Mouse (Mus musculus): ENCODE measurements around the gene Tpx2. TPM values are rescaled to one million over a fixed set of nuclear protein-coding genes. Genes with fewer than 3 reads are reported as not detected.

Tpx2 gene
- polyA plus RNA-seq, 1 experiment from 2014 or later: 25.8 TPM

- ATAC-seq: no peak
- DNase-seq: no peak
- H3K9ac ChIP-seq (replicated peaks): no peak overlapping the region
- no peak overlapping the region for H3K4me2 ChIP-seq (ENCODE audit: low read depth, low read length)
- H3K9me3 ChIP-seq (ENCODE audit: low read length): no peaks in the 10 kb centered on the region
- H3K36me3 ChIP-seq (replicated peaks; ENCODE audit: insufficient read depth, low read length): peaks cover 34% of the 10 kb centered on the region
- no peak overlapping the region for H3K4me3 ChIP-seq (ENCODE audit: low read depth, low read length)
- H3K27ac ChIP-seq (ENCODE audit: low read depth): no peak overlapping the region
- 80% methylated on average over 3 of the region's 3 CpGs for WGBS (ENCODE audit: insufficient replicate concordance)
- TF ChIP-seq CTCF (IDR thresholded peaks at IDR 0.05; ENCODE audit: low read depth) (no peak), EP300 (IDR thresholded peaks at IDR 0.05; ENCODE audit: low read depth) (no peak)
- no peaks in the 10 kb centered on the region for H3K27me3 ChIP-seq (ENCODE audit: insufficient read depth, low read length)
- no peaks in the 10 kb centered on the region for H3K4me1 ChIP-seq (ENCODE audit: insufficient read depth)
Observed at GRCm38 (mm10) chr2:152896926-152897325, 49.2 kb downstream of the Tpx2 start.

GRCm38 (mm10) chr2:152899011-152899410 lies 51.2 kb downstream of the Tpx2 start:
- Histone ChIP-seq H3K27me3 (ENCODE audit: insufficient read depth, low read length) (no peaks in the 10 kb centered on the region), H3K4me3 (ENCODE audit: low read depth, low read length) (no peak overlapping the region), H3K36me3 (replicated peaks; ENCODE audit: insufficient read depth, low read length) (peaks cover 13% of the 10 kb centered on the region), H3K9ac (replicated peaks) (no peak overlapping the region), H3K27ac (ENCODE audit: low read depth) (no peak overlapping the region), H3K4me1 (ENCODE audit: insufficient read depth) (no peaks in the 10 kb centered on the region), H3K4me2 (ENCODE audit: low read depth, low read length) (no peak overlapping the region), H3K9me3 (ENCODE audit: low read length) (no peaks in the 10 kb centered on the region)
- TF ChIP-seq EP300 (IDR thresholded peaks at IDR 0.05; ENCODE audit: low read depth) (no peak), CTCF (IDR thresholded peaks at IDR 0.05; ENCODE audit: low read depth) (no peak)
- DNase-seq: no peak
- ATAC-seq: no peak
- WGBS (ENCODE audit: insufficient replicate concordance): 77% methylated on average over 6 of the region's 6 CpGs

- Histone ChIP-seq H3K9ac (replicated peaks) (no peak overlapping the region), H3K9me3 (ENCODE audit: low read length) (no peaks in the 10 kb centered on the region), H3K27me3 (ENCODE audit: insufficient read depth, low read length) (no peaks in the 10 kb centered on the region), H3K36me3 (replicated peaks; ENCODE audit: insufficient read depth, low read length) (no peaks in the 10 kb centered on the region), H3K27ac (ENCODE audit: low read depth) (no peak overlapping the region), H3K4me3 (ENCODE audit: low read depth, low read length) (no peak overlapping the region), H3K4me2 (ENCODE audit: low read depth, low read length) (no peak overlapping the region), H3K4me1 (ENCODE audit: insufficient read depth) (no peaks in the 10 kb centered on the region)
- TF ChIP-seq CTCF (IDR thresholded peaks at IDR 0.05; ENCODE audit: low read depth) (no peak), EP300 (IDR thresholded peaks at IDR 0.05; ENCODE audit: low read depth) (no peak)
- no peak for ATAC-seq
- 87% methylated on average over 15 of the region's 15 CpGs for WGBS (ENCODE audit: insufficient replicate concordance)
- no peak for DNase-seq
Observed at GRCm38 (mm10) chr2:152901296-152901695, 53.5 kb downstream of the Tpx2 start.

GRCm38 (mm10) chr2:152902658-152903057 lies 54.9 kb downstream of the Tpx2 start:
- H3K4me1 ChIP-seq (ENCODE audit: insufficient read depth): no peaks in the 10 kb centered on the region
- no peak overlapping the region for H3K4me3 ChIP-seq (ENCODE audit: low read depth, low read length)
- no peak overlapping the region for H3K27ac ChIP-seq (ENCODE audit: low read depth)
- no peak for TF ChIP-seq CTCF (IDR thresholded peaks at IDR 0.05; ENCODE audit: low read depth)
- TF ChIP-seq EP300 (IDR thresholded peaks at IDR 0.05; ENCODE audit: low read depth): no peak
- ATAC-seq (no peak), DNase-seq (no peak)
- H3K27me3 ChIP-seq (ENCODE audit: insufficient read depth, low read length): no peaks in the 10 kb centered on the region
- no peak overlapping the region for H3K9ac ChIP-seq (replicated peaks)
- no peaks in the 10 kb centered on the region for H3K36me3 ChIP-seq (replicated peaks; ENCODE audit: insufficient read depth, low read length)
- WGBS (ENCODE audit: insufficient replicate concordance): 70% methylated on average over 3 of the region's 3 CpGs
- H3K9me3 ChIP-seq (ENCODE audit: low read length): no peaks in the 10 kb centered on the region
- H3K4me2 ChIP-seq (ENCODE audit: low read depth, low read length): no peak overlapping the region

GRCm38 (mm10) chr2:152903586-152903985 lies 55.8 kb downstream of the Tpx2 start:
- H3K27me3 ChIP-seq (ENCODE audit: insufficient read depth, low read length): no peaks in the 10 kb centered on the region
- ATAC-seq: no peak
- no peaks in the 10 kb centered on the region for H3K4me1 ChIP-seq (ENCODE audit: insufficient read depth)
- TF ChIP-seq CTCF (IDR thresholded peaks at IDR 0.05; ENCODE audit: low read depth) (no peak), EP300 (IDR thresholded peaks at IDR 0.05; ENCODE audit: low read depth) (no peak)
- whole genome bisulfite sequencing (ENCODE audit: insufficient replicate concordance): 58% methylated on average over 4 of the region's 4 CpGs
- H3K4me3 ChIP-seq (ENCODE audit: low read depth, low read length): no peak overlapping the region
- no peak overlapping the region for H3K27ac ChIP-seq (ENCODE audit: low read depth)
- DNase-seq: no peak
- H3K9me3 ChIP-seq (ENCODE audit: low read length): no peaks in the 10 kb centered on the region
- H3K36me3 ChIP-seq (replicated peaks; ENCODE audit: insufficient read depth, low read length): no peaks in the 10 kb centered on the region
- H3K4me2 ChIP-seq (ENCODE audit: low read depth, low read length): no peak overlapping the region
- no peak overlapping the region for H3K9ac ChIP-seq (replicated peaks)

GRCm38 (mm10) chr2:152904127-152904643 lies 56.4 kb downstream of the Tpx2 start:
- DNase-seq: no peak
- no peak overlapping the region for H3K4me2 ChIP-seq (ENCODE audit: low read depth, low read length)
- H3K27ac ChIP-seq (ENCODE audit: low read depth): no peak overlapping the region
- H3K4me1 ChIP-seq (ENCODE audit: insufficient read depth): no peaks in the 10 kb centered on the region
- no peaks in the 10 kb centered on the region for H3K27me3 ChIP-seq (ENCODE audit: insufficient read depth, low read length)
- no peaks in the 10 kb centered on the region for H3K36me3 ChIP-seq (replicated peaks; ENCODE audit: insufficient read depth, low read length)
- WGBS (ENCODE audit: insufficient replicate concordance): 45% methylated on average over 5 of the region's 5 CpGs
- H3K9me3 ChIP-seq (ENCODE audit: low read length): no peaks in the 10 kb centered on the region
- no peak overlapping the region for H3K4me3 ChIP-seq (ENCODE audit: low read depth, low read length)
- ATAC-seq: peak; percentile 23; the same call in 1 of the 2 replicates
- no peak for TF ChIP-seq CTCF (IDR thresholded peaks at IDR 0.05; ENCODE audit: low read depth)
- H3K9ac ChIP-seq (replicated peaks): no peak overlapping the region

Measured in liver, postnatal 0 days (tissue).